Mouse (Mus musculus) lung, embryonic 16.5 days (tissue): Measurements from ENCODE around the gene S1pr5. TPM values are rescaled to one million over a fixed set of nuclear protein-coding genes. Genes with fewer than 3 reads are reported as not detected.

Experiments
- ATAC-seq: fragments of 200-750 bp; cut with Nextera tagmentation; 2 replicates; pipeline ENCODE4 v1.8.0; 2017; ENCODE audit warnings: low read depth, mild to moderate bottlenecking, moderate library complexity
- H3K27ac ChIP-seq: fragments of 300-500 bp; sonication (generic); 2 replicates; pipeline ENCODE4 v1.5.1; 2014; ENCODE audit warnings: mild to moderate bottlenecking, control low read depth, low read length
- H3K27me3 ChIP-seq: fragments of 300-500 bp; sonication (generic); 2 replicates; pipeline ENCODE4 v1.6.1; 2014; ENCODE audit warnings: low read depth, low read length, mixed read lengths; ENCODE audit not compliant: control insufficient read depth, insufficient read depth
- H3K36me3 ChIP-seq: fragments of 300-500 bp; sonication (generic); 2 replicates; pipeline ENCODE4 v1.6.1; 2014; ENCODE audit warnings: low read length; ENCODE audit not compliant: control insufficient read depth, insufficient read depth
- H3K4me1 ChIP-seq: fragments of 300-500 bp; sonication (generic); replicated peaks from 2 replicates; pipeline ENCODE4 v1.6.1; 2014; ENCODE audit warnings: low read length, mixed read lengths; ENCODE audit not compliant: control insufficient read depth, insufficient read depth
- H3K4me2 ChIP-seq: fragments of 300-500 bp; sonication (generic); 2 replicates; pipeline ENCODE4 v1.6.1; 2014; ENCODE audit warnings: low read depth, low read length, control low read depth
- H3K4me3 ChIP-seq: fragments of 300-500 bp; sonication (generic); 2 replicates; pipeline ENCODE4 v1.5.1; 2014; ENCODE audit warnings: mild to moderate bottlenecking, low read length, control low read depth
- H3K9ac ChIP-seq: fragments of 300-500 bp; sonication (generic); 2 replicates; pipeline ENCODE4 v1.6.1; 2014; ENCODE audit warnings: low read length, control low read depth
- H3K9me3 ChIP-seq: fragments of 300-500 bp; sonication (generic); 2 replicates; pipeline ENCODE4 v1.6.1; 2016; ENCODE audit warnings: low read length; ENCODE audit not compliant: control insufficient read depth
- WGBS: fragments of 180-500 bp; shearing (Covaris S2); extraction: QIAGEN DNeasy Blood & Tissue Kit; methylation state at CpG from one replicate; pipeline ENCODE4 v1.1.7; 2014; 5-methylcytosine and 5-hydroxymethylcytosine counted together
- polyA plus RNA-seq: library from polyadenylated mRNA; unstranded; fragments of >200 nt; fragmentation: Nextera tagmentation; extraction: Ambion mirVana; gene quantifications from 2 replicates; pipeline ENCODE4 v1.2.1, GENCODE M21; 2015

Gene S1pr5
- polyA plus RNA-seq, 1 experiment from 2014 or later: 0.11 TPM

DNA sequence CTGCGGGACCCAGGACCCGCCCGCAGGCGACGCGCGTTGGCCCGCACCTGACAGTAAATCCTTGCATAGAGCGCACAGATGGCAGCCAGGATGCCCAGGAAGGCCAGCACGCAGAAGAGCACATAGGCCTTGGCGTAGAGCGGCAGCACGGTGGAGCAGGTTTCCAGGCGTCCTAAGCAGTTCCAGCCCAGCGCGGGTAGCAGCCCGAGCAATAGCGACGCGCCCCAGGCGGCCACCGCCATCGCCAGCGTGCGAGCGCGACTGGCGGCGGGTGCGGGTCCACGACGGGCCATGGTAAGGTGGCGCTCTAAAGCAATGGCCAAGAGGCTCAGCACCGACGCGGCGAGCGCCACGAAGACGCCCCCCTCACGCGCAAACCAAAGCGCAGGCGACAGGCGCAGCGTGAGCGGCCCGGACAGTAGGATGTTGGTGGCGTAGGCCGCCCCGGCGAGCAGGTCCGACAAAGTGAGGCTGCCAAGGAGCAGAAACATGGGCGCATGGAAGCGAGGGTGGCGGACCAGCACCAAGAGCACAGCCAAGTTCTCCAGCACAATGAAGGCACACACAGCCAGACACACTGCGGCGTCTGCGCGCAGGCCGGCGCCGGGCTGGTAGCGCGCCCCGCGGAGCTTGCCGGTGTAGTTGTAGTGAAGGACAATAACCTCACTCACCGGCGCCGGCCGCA, 3.7 kb downstream of the S1pr5 start:
- H3K4me3 ChIP-seq: peak overlapping the region; percentile 47
- ATAC-seq: peak; percentile 47
- no peak overlapping the region for H3K27ac ChIP-seq
- WGBS: under 1% methylated on average over 72 of the region's 72 CpGs
- H3K36me3 ChIP-seq: no peaks in the 10 kb centered on the region
- H3K9me3 ChIP-seq: peaks cover 4% of the 10 kb centered on the region; the same call in 1 of the 2 replicates
- H3K9ac ChIP-seq: peak overlapping the region; percentile 50
- peak overlapping the region; percentile 74 for H3K4me2 ChIP-seq
- peaks cover 19% of the 10 kb centered on the region for H3K4me1 ChIP-seq
- peaks cover 70% of the 10 kb centered on the region for H3K27me3 ChIP-seq

DNA sequence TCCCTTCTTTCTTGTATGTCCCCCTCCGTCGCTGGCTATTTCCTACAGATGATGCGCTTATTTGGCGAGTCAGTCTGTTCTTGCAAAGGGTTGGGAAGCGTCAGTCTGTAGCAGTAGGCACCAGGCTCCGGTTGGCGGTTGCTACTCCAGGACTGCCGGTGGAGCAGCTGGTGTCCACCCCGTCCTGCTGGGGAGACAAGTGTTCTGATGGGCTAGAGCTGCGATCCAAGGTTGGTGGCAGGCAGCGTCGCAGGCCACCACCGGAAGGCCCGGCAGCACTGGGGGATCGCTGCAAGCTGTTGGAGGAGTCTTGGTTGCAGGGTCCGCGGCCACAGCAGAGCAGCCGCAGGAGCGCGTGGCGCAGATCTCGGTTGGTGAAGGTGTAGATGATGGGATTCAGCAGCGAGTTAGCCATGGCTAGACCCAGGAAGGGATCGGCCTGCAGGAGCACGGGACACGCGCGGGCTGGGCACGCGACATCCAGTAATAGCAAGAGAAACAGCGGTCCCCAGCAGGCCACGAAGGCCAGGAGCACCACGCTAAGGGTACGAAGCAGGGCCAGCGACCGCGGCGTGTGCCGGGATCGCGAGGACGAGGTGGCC, 4.3 kb downstream of the S1pr5 start:
- H3K9ac ChIP-seq: peak overlapping the region; percentile 50

GRCm38 (mm10) chr9:21241343-21241742, 6.9 kb downstream of the S1pr5 start:
- WGBS: 6% methylated on average over 11 of the region's 11 CpGs
- no peak for ATAC-seq

More for the DNA sequence above, 4.3 kb downstream of the S1pr5 start:
- Histone ChIP-seq H3K4me1 (peaks cover 19% of the 10 kb centered on the region), H3K27me3 (peaks cover 63% of the 10 kb centered on the region), H3K27ac (no peak overlapping the region), H3K36me3 (no peaks in the 10 kb centered on the region), H3K9me3 (peaks cover 4% of the 10 kb centered on the region; the same call in 1 of the 2 replicates), H3K4me2 (peak overlapping the region; percentile 74), H3K4me3 (peak overlapping the region; percentile 47)
- no peak for ATAC-seq
- WGBS: 7% methylated on average over 42 of the region's 42 CpGs

DNA sequence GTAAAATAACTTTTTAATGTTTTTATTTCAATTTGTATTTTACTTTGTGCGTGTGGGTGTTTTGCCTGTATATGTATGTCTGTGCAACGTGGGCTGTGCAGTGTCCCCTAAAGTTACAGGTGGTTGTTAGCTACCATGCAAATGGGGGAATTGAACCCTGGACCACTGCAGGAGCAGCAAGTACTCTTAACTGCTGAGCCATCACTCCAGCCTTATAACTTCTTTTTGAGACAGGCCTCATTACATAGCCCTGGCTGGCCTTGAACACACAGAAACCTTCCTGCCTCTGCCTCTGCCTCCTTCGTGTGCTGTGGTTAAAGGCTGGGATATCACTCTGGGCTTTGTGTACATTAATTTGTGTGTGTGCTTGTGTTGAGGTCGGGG, 8.8 kb downstream of the S1pr5 start:
- no peak for ATAC-seq
- Histone ChIP-seq H3K9me3 (peaks cover 4% of the 10 kb centered on the region; the same call in 1 of the 2 replicates), H3K4me3 (peak overlapping the region; percentile 95), H3K27ac (peak overlapping the region; percentile 83), H3K27me3 (peaks cover 26% of the 10 kb centered on the region), H3K36me3 (peaks cover 9% of the 10 kb centered on the region), H3K4me1 (peaks cover 21% of the 10 kb centered on the region), H3K9ac (peak overlapping the region; percentile 100), H3K4me2 (peak overlapping the region; percentile 73)
- WGBS: 30% methylated on average over 4 of the region's 4 CpGs

More at GRCm38 (mm10) chr9:21241343-21241742, 6.9 kb downstream of the S1pr5 start:
- H3K4me1 ChIP-seq: peaks cover 27% of the 10 kb centered on the region
- no peak overlapping the region for H3K27ac ChIP-seq
- H3K9ac ChIP-seq: no peak overlapping the region
- H3K4me3 ChIP-seq: no peak overlapping the region
- H3K9me3 ChIP-seq: peaks cover 4% of the 10 kb centered on the region; the same call in 1 of the 2 replicates
- H3K36me3 ChIP-seq: no peaks in the 10 kb centered on the region
- H3K4me2 ChIP-seq: no peak overlapping the region
- peaks cover 42% of the 10 kb centered on the region for H3K27me3 ChIP-seq

GRCm38 (mm10) chr9:21238733-21239464, 9.3 kb downstream of the S1pr5 start, which contains the start of gene Keap1:
Keap1 (minus strand) TSS chr9:21239361.
- under 1% methylated on average over 55 of the region's 90 CpGs for WGBS
- Histone ChIP-seq H3K9me3 (peaks cover 4% of the 10 kb centered on the region; the same call in 1 of the 2 replicates), H3K27me3 (peaks cover 20% of the 10 kb centered on the region), H3K4me2 (peak within 1 kb of the TSS; percentile 73), H3K4me3 (peak within 1 kb of the TSS; percentile 95), H3K9ac (peak within 1 kb of the TSS; percentile 100), H3K27ac (peak within 1 kb of the TSS; percentile 83), H3K4me1 (peaks cover 17% of the 10 kb centered on the region), H3K36me3 (peaks cover 12% of the 10 kb centered on the region)
- ATAC-seq: peak; percentile 93

DNA sequence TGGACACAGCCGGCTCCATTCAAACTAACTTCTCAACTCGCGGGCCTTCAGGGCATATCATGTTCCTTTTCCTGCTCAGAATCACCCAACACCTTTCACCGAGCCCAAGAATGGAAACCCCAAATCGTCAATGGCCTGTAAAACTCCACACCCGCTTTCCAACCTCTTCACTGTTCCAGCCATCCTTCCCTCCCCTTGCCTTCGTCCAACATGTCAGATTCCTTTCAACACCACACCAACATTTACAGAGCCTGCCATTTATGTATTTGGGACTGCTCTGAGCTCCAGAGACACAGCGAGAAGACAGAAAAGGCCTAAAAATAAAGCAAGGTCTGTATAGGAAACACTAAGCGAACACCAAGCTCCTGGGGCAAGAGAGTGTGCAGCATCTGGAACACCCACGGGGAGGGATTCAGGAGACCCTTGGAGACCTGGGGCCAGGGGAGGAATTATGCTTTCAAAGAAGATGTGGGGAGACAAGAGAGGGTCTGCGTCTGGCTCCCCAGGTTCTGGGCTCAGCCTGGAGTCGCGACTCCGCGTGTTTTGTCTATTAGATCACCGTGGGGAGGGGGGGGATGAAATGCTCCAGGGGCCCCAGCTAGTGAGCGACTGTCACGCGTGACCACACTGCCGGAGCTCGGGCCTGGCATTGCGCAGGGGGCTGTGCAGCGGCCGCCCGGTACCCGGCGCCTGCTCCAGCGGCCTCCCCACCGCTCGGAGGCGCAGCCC, 10.1 kb downstream of the S1pr5 start:
- Histone ChIP-seq H3K9me3 (peaks cover 4% of the 10 kb centered on the region; the same call in 1 of the 2 replicates), H3K27ac (peak overlapping the region; percentile 83), H3K4me2 (peak overlapping the region; percentile 73), H3K4me3 (peak overlapping the region; percentile 95), H3K4me1 (peaks cover 15% of the 10 kb centered on the region), H3K27me3 (peaks cover 13% of the 10 kb centered on the region), H3K9ac (peak overlapping the region; percentile 100), H3K36me3 (peaks cover 19% of the 10 kb centered on the region)
- 1% methylated on average over 20 of the region's 31 CpGs for WGBS
- peak; percentile 1; the same call in 1 of the 2 replicates for ATAC-seq

GRCm38 (mm10) chr9:21237368-21238003, 10.8 kb downstream of the S1pr5 start:
- Histone ChIP-seq H3K9ac (peak overlapping the region; percentile 100), H3K27ac (peak overlapping the region; percentile 83), H3K36me3 (peaks cover 21% of the 10 kb centered on the region), H3K4me2 (peak overlapping the region; percentile 73), H3K4me3 (peak overlapping the region; percentile 95), H3K4me1 (peaks cover 15% of the 10 kb centered on the region), H3K27me3 (peaks cover 6% of the 10 kb centered on the region; the same call in 1 of the 2 replicates), H3K9me3 (no peaks in the 10 kb centered on the region)
- peak; percentile 19; the same call in 1 of the 2 replicates for ATAC-seq
- 13% methylated on average over 19 of the region's 19 CpGs for WGBS

DNA sequence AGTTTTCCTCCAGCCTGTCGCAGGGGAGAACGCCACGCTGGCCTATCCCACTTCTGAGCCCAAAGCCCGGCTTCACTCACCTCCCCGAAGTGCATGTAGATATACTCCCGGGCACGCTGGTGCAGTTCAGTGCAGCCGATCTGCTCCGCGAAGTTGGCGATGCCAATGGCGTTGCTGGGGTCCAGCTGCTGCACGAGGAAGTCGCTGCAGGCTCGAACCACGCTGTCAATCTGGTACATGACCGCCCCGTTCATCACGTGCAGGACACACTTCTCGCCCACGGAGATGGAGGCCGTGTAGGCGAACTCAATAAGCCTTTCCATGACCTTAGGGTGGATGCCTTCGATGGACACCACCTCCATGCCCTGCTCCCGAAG, 11.3 kb downstream of the S1pr5 start:
- WGBS: 77% methylated on average over 25 of the region's 25 CpGs
- H3K4me3 ChIP-seq: peak overlapping the region; percentile 95
- H3K27me3 ChIP-seq: peaks cover 1% of the 10 kb centered on the region; the same call in 1 of the 2 replicates
- peaks cover 15% of the 10 kb centered on the region for H3K4me1 ChIP-seq
- peaks cover 21% of the 10 kb centered on the region for H3K36me3 ChIP-seq
- no peak overlapping the region; the same call in 1 of the 2 replicates for H3K27ac ChIP-seq
- H3K9ac ChIP-seq: peak overlapping the region; percentile 100
- H3K9me3 ChIP-seq: no peaks in the 10 kb centered on the region
- H3K4me2 ChIP-seq: peak overlapping the region; percentile 73
- ATAC-seq: no peak
